In the genomic region with DNA sequence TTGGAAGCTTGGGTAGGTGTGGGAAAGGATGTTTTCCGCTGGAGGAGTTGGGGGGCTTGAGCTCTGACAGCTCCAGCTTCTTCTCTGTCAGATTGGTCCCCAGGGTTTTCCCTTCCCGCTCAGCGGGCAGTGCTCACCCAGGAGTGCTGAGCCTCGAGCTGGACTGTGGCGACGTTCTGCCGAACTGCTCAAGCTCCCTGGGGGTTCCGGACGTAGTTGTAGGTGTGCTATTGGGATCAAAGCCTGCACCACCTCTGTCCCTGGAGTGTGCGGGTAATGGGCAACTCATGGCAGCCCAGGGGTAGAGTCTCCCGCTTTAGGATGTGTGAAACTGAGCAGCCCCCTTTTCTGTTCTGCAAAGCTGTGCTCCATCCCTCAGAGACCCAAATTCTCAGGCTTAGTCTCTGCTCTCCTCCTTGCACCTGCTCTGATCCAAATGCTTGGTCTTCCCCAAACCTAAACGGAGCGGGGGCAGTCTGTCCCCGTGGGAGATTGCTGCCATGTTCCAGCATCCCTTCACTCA, we compare ENCODE assay signal across 8 mouse cellular contexts. TPM values are rescaled to one million over a fixed set of nuclear protein-coding genes. Genes with fewer than 3 reads are reported as not detected.
DNase-seq lines count a peak whose midpoint lies in the region; ATAC-seq lines count a peak whose summit lies in the region.

No protein-coding gene starts in this region.

- H3K27me3 ChIP-seq in liver, embryonic 11.5 days (replicated peaks; ENCODE audit: control insufficient read depth, insufficient read depth, low read length), result peaks cover 64% of the 10 kb centered on the region
- peaks cover 39% of the 10 kb centered on the region for H3K27me3 ChIP-seq in forebrain, embryonic 11.5 days (ENCODE audit: control insufficient read depth, insufficient read depth, low read length)
- peaks cover 79% of the 10 kb centered on the region for H3K27me3 ChIP-seq in neural tube, embryonic 13.5 days

- H3K4me2 ChIP-seq in liver, embryonic 11.5 days, result peak overlapping the region; percentile 77
- peak overlapping the region; percentile 97 for H3K4me2 ChIP-seq in forebrain, embryonic 11.5 days (ENCODE audit: low read depth, low read length, severe bottlenecking)
- peak overlapping the region; percentile 96 for H3K4me2 ChIP-seq in neural tube, embryonic 13.5 days

- intact Hi-C loops in left cerebral cortex, postnatal 36 days (cut with DNase I), result loop anchor here (5.0 kb wide), 4 partner anchors 72 to 258 kb away; no protein-coding TSS in a partner anchor

- no peaks in the 10 kb centered on the region for H3K9me3 ChIP-seq in liver, embryonic 11.5 days (ENCODE audit: control insufficient read depth, low read length)
- no peaks in the 10 kb centered on the region for H3K9me3 ChIP-seq in forebrain, embryonic 11.5 days (ENCODE audit: control insufficient read depth, low read length)
- no peaks in the 10 kb centered on the region for H3K9me3 ChIP-seq in neural tube, embryonic 13.5 days

- H3K4me1 ChIP-seq in liver, embryonic 11.5 days (replicated peaks; ENCODE audit: control insufficient read depth, insufficient read depth, low read length), result no peaks in the 10 kb centered on the region
- H3K4me1 ChIP-seq in forebrain, embryonic 11.5 days (replicated peaks; ENCODE audit: control insufficient read depth, insufficient read depth, low read length), result peaks cover 14% of the 10 kb centered on the region
- peaks cover 28% of the 10 kb centered on the region for H3K4me1 ChIP-seq in neural tube, embryonic 13.5 days (replicated peaks)

- no peaks in the 10 kb centered on the region for H3K36me3 ChIP-seq in liver, embryonic 11.5 days (ENCODE audit: control insufficient read depth, insufficient read depth, low read length)
- H3K36me3 ChIP-seq in forebrain, embryonic 11.5 days (ENCODE audit: control insufficient read depth, insufficient read depth, low read length), result no peaks in the 10 kb centered on the region
- H3K36me3 ChIP-seq in neural tube, embryonic 13.5 days, result no peaks in the 10 kb centered on the region

- no peak overlapping the region for H3K9ac ChIP-seq in liver, embryonic 11.5 days (ENCODE audit: low read depth, low read length)
- H3K9ac ChIP-seq in forebrain, embryonic 11.5 days (ENCODE audit: low read length), result no peak overlapping the region; the same call in 1 of the 2 replicates
- H3K9ac ChIP-seq in neural tube, embryonic 13.5 days, result peak overlapping the region; percentile 63

- H3K27ac ChIP-seq in liver, embryonic 11.5 days (ENCODE audit: low read depth, low read length), result no peak overlapping the region
- no peak overlapping the region for H3K27ac ChIP-seq in forebrain, embryonic 11.5 days (ENCODE audit: low read depth, low read length)
- H3K27ac ChIP-seq in neural tube, embryonic 13.5 days (replicated peaks), result no peak overlapping the region

- H3K4me3 ChIP-seq in liver, embryonic 11.5 days (ENCODE audit: low read depth, low read length), result peak overlapping the region; percentile 45
- peak overlapping the region; percentile 48 for H3K4me3 ChIP-seq in forebrain, embryonic 11.5 days (ENCODE audit: low read depth, low read length)
- peak overlapping the region; percentile 48 for H3K4me3 ChIP-seq in neural tube, embryonic 13.5 days

- ATAC-seq in liver, embryonic 11.5 days (replicated peaks; ENCODE audit: low FRiP score), result 0 out of 2 replicates have a peak, but pooled peaks have one; percentile 20
- peak; percentile 40 for ATAC-seq in forebrain, embryonic 11.5 days (replicated peaks; ENCODE audit: low FRiP score)
- ATAC-seq in neural tube, embryonic 13.5 days (ENCODE audit: low read depth), result peak; percentile 37

- 4% methylated on average over 14 of the region's 14 CpGs for WGBS in liver, embryonic 11.5 days
- 1% methylated on average over 14 of the region's 14 CpGs for WGBS in forebrain, embryonic 11.5 days
- WGBS in neural tube, embryonic 13.5 days, result 2% methylated on average over 14 of the region's 14 CpGs

- no peak for DNase-seq in liver, embryonic 11.5 days (ENCODE audit: low spot score)
- no peak for DNase-seq in liver
- no peak for DNase-seq in forebrain, embryonic 11.5 days (ENCODE audit: low spot score)
- DNase-seq in left cerebral cortex, postnatal 36 days (ENCODE audit: low spot score in 2 of 2), result peak; percentile 34 to 36
- no peak for DNase-seq in layer of hippocampus, adult 9-11 months
- no peak for DNase-seq in yolk sac, embryonic 10.5 days (ENCODE audit: low spot score)
- no peak for DNase-seq in natural killer cell, adult 2 months (ENCODE audit: low spot score in 2 of 2)

RNA-seq across cellular contexts. Expression of gene Slc24a4, which starts 1.0 kb away (rescaled TPM):
- 0.04 and 0.12 TPM in 2 replicates for polyA plus RNA-seq in liver, embryonic 11.5 days (2014; fragmentation: Nextera tagmentation; extraction: Ambion mirVana)
- polyA plus RNA-seq in forebrain, embryonic 11.5 days (2014; fragmentation: Nextera tagmentation; extraction: Ambion mirVana), result 0.13 and 0.16 TPM in 2 replicates
- total RNA-seq in left cerebral cortex, postnatal 36 days (2021), result 10 to 100 TPM; 37.1 to 53.5 TPM
- 0.85 and 0.89 TPM in 2 replicates for polyA plus RNA-seq in neural tube, embryonic 13.5 days (2015; fragmentation: Nextera tagmentation; extraction: Ambion mirVana)

Comparison
In these comparisons a context has a peak if more than half of its experiments do, and no peak if none do; other contexts are left out.
1. DNase-seq: peak in left cerebral cortex, postnatal 36 days (2 of 2); none in liver, embryonic 11.5 days (single experiment), liver (single experiment), forebrain, embryonic 11.5 days (single experiment), layer of hippocampus, adult 9-11 months (single experiment), yolk sac, embryonic 10.5 days (single experiment) and natural killer cell, adult 2 months (0 of 2).
2. Peak in every context shown above with its lines, with median percentiles within 50 percentile points of each other: ATAC-seq, H3K4me2 ChIP-seq and H3K4me3 ChIP-seq.